Mouse (Mus musculus) lung, adult 18-20 months (tissue): Measurements from ENCODE around the gene Gdf9.
"Not testable (repeated sequence)": the region's sequence is repeated elsewhere in the genome, so short reads cannot be mapped to it uniquely, and the experiment has no call there.

Experiments used
- DNase-seq, 2 experiments: peaks; one replicate each; pipeline ENCODE4 v3.0.0; 2022; ENCODE audit warnings: mixed read lengths in 2 of 2

Gene Gdf9

GRCm38 (mm10) chr11:53430670-53431346 is at the start of gene Gdf9, which contains the start of gene Uqcrq:
Gene Gdf9, plus strand, starts transcription at chr11:53431023.
Gene Uqcrq, minus strand, starts transcription at chr11:53430831.
- DNase-seq, result peak; percentile 100

- DNase-seq, result no peak
Observed at GRCm38 (mm10) chr11:53383758-53384428, 46.9 kb upstream of the Gdf9 start.

- DNase-seq, result no peak
Observed at GRCm38 (mm10) chr11:53393856-53394255, 37.0 kb upstream of the Gdf9 start.

GRCm38 (mm10) chr11:53403638-53404037 is 27.2 kb upstream of the Gdf9 start:
- DNase-seq, result no peak

- DNase-seq, result no peak
Observed at GRCm38 (mm10) chr11:53411738-53412137, 19.1 kb upstream of the Gdf9 start.

- DNase-seq, result no peak
Observed at GRCm38 (mm10) chr11:53413871-53414270, 17.0 kb upstream of the Gdf9 start.

GRCm38 (mm10) chr11:53418048-53418447 is 12.8 kb upstream of the Gdf9 start:
- no peak for DNase-seq

- no peak for DNase-seq
Observed at GRCm38 (mm10) chr11:53423036-53423435, 7.8 kb upstream of the Gdf9 start, which contains the start of gene Leap2. Gene Leap2, minus strand, starts transcription at chr11:53423170.

GRCm38 (mm10) chr11:53424826-53425225 is 6.0 kb upstream of the Gdf9 start:
- DNase-seq, result no peak

GRCm38 (mm10) chr11:53425251-53425650 is 5.6 kb upstream of the Gdf9 start:
- DNase-seq, result no peak

- DNase-seq, result no peak
Observed at GRCm38 (mm10) chr11:53425711-53426255, 5.0 kb upstream of the Gdf9 start.

GRCm38 (mm10) chr11:53426914-53427313 is 3.9 kb upstream of the Gdf9 start:
- DNase-seq, result not testable (repeated sequence)

- DNase-seq, result no peak
Observed at GRCm38 (mm10) chr11:53427993-53428715, 2.7 kb upstream of the Gdf9 start.

GRCm38 (mm10) chr11:53428716-53429057 is 2.1 kb upstream of the Gdf9 start:
- DNase-seq, result no peak

GRCm38 (mm10) chr11:53429182-53429581 is 1.6 kb upstream of the Gdf9 start:
- DNase-seq, result no peak

- no peak for DNase-seq
Observed at GRCm38 (mm10) chr11:53430300-53430669, 538 bp upstream of the Gdf9 start.

GRCm38 (mm10) chr11:53431347-53432056 is 679 bp downstream of the Gdf9 start:
- DNase-seq, result peak; percentile 16 to 48

- DNase-seq, result no peak
Observed at GRCm38 (mm10) chr11:53433057-53433456, 2.2 kb downstream of the Gdf9 start.

GRCm38 (mm10) chr11:53435504-53435903 is 4.7 kb downstream of the Gdf9 start:
- DNase-seq, result no peak

- no peak for DNase-seq
Observed at GRCm38 (mm10) chr11:53436338-53436737, 5.5 kb downstream of the Gdf9 start.

GRCm38 (mm10) chr11:53441921-53442320 is 11.1 kb downstream of the Gdf9 start:
- DNase-seq, result no peak

- peak; percentile 32 to 47 for DNase-seq
Observed at GRCm38 (mm10) chr11:53443861-53444260, 13.0 kb downstream of the Gdf9 start.

GRCm38 (mm10) chr11:53445562-53445961 is 14.7 kb downstream of the Gdf9 start:
- DNase-seq, result no peak
